Mouse (Mus musculus) adipocyte (in vitro differentiated cells): ENCODE data around the gene Actn1.
"Not testable (repeated sequence)": the region's sequence is repeated elsewhere in the genome, so short reads cannot be mapped to it uniquely, and the experiment has no call there.

Experiments used
- DNase-seq: peaks from one replicate; pipeline ENCODE4 v3.0.0-alpha.2; 2016; ENCODE audit warnings: low spot score

Actn1 gene

DNA sequence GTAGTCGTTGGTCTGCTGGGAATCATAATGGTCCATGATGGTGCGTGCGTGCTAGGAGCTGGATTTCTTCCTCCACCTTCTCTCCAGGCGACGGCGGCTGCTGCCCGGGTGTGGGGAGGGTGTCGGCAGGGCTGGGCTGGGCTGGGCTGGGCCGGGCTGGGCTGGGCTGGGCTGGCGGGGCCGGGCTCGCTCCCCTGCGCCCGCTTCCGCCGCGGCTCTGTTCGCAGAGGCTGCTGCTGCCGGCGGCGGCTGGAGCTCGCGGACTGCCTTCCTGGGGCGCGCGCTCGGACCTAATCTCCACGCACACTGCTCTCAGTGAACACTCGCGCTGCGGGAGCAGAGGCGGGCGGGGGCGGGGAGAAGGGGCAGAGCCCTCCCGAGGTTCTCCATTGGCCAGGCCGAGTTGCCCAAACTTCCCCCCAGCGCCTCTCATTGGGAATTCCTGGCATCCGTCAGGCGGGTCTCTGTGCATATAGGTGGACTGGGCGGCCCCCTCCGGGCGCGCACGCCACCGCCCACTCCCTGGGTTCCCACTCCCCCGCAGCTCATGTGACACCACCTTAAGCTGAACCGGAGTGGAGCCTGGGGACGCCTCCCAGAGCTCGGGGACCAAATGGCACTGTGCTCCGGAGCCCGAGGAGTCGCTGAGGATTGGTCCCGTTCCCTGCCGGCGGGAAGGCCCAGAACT is at the start of gene Actn1:
Actn1 (minus strand) TSS at position 316 of the 688 bp plus-strand sequence.
- peak; percentile 95 for DNase-seq

DNA sequence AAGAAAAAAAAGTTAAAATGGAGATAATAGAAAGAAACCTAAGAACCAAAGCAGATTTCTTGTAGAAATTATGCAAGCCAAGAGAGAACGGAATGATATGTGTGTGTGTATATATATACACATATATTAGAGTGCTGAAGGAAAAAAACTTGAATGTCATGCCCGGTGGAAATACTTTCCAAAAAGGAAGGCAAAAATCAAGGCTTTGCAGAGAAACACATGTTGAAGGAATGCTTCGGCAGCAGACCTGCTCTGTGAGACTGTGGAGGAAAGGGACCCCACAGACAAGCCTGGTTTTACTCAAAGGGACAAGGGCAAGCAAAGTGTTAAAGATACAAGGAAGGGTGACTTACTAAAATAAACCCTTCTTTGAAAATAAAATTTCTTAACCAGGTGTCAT is 47.4 kb upstream of the Actn1 start:
- no peak for DNase-seq

DNA sequence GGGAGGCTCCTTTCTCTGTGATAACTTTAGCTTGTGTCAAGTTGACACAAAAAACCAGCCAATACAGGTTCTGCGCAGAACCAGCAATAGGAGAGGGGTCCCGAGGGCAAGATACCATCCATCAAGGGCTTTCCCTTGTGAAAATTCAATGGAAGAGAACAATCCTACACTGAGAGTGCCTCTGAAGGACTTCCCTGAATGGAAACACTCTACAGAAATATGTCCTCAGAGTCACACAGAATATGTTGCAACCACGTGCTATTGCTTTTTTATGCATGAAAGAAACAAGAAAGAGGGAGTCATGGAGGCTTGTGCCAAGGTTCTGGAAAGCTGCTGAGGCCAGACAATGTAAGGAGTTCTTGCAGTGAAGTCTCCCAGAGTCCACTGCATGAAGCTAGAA is 44.3 kb upstream of the Actn1 start:
- DNase-seq, result peak; percentile 7

DNA sequence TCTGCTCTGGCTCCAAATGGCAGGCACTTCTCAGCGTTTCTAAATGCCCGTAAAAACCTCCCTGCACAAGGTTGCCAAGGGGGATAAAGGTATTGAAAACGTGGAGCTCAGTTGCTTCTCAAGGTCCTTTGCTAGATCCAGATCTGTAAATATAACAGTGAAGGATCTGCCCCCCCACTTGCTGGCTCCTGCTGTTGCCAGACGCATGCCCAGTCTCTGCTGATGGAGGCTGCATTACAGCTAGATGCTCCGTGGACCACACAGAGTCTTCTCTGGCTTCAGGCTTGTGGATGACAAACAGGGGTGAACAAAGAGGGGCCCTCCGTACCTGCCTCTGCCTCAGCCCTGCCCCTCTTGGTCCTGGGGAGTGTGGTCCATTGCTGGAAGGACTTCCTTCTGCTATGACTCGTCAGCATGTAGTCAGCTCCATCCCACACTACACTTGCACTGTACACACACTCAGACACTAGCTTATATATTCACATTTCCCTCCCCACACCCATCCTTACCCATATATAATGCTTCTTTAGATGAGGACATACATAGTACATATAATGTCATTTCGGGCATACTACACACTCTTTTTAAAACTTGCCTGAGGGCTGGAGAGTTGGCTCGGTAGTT is 40.8 kb upstream of the Actn1 start:
- no peak for DNase-seq

DNA sequence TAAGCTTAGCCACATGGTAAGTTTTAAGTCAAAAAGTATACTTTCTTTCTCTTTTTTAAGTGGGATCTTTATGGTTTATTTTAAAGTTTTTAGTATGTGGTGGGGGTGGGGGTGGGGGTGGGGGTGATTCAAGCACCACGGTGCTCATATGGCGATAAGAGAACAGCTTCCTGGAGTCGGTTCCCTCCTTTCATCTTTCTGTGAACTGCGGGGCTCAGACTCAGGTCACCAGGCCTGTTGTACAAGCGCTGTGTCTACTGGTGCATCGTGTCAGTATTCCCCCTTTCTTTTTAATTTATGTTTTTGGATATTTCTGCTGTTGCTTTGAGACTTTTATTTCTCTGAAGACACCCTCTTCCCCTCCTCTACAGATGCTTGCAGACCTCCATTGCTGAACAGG is 38.5 kb upstream of the Actn1 start:
- no peak for DNase-seq

DNA sequence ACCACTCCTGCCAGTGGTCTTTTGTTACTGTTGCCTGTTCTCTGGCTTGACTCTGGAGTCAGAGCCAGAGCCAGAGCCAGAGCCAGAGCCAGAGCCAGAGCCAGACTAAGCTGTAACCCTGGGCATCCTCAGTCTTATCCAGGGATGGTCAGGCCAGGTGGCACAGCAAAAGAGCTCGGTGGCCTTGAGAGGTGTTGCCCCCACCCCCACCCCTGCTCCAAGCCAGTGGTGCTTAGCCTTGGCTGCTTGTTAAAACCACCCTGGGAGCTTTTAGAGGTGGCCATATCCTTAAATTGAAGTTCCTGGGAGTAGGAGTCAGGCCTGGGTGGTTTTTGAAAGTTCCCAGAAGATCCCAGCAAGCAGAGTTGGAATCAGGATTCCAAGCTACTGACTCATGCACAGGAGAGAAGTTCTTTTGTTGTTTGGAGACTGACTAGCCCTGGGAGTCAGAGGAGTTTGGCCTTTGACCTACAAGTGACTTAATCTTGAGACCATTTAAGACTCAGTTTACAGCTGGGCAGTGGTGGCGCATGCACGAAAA is 31.8 kb upstream of the Actn1 start:
- no peak for DNase-seq

DNA sequence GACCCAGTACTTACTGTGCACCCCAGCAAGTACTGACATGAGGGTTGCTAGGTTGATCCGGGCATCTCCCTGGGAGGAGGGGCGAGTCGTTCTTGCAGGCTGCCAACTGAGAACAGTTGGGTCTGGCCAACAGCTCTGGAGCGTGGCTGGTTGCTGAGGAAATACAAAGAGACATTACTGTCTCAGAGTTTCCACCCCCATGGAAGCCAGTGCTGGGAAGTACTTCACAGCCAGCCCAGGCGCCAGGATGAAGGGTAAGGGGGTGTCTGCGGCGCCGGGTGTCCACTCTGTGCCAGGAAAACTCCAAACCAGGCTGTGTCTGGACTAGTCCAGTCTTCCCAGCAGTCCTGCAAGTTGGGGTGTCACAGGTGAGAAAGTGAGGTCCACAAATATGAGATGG is 30.8 kb upstream of the Actn1 start:
- no peak for DNase-seq

DNA sequence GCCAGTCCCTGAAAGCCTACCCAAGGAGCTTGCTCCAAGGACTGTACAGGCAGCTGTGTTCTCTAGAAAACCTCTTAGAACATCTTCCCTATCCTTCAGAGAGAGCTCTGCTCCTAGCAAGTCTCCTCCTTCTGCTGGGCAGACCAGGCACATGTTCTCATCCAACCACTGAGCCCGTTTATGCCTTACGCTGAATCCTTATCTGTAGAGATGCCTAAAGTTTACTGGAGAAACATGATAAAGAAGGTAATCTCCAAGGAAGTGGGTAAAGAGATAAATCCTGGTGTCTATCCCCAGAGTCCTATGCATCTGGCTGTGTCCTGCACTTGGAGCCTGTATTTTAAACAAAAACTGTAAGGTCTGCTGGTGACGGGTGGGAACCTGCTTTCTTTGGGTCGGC is 30.3 kb upstream of the Actn1 start:
- no peak for DNase-seq

DNA sequence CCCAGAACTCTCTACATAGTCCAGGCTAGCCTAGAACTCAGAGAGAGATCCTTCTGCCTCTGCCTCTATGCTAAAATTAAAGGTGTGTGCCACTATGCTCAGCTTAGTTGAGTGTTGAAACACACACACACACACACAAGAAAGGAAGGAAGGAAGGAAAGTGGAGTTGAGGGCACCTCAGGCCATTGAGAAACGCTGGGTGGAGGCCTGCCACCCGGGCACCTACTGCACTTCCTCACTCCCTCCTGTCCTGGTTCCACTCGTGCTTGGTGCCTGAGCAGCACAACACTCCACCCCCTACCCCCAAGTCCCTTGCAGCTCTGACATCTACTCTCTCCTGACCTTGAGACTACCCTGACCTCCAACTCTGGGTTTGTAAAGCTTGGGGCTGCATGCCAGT is 29.6 kb upstream of the Actn1 start:
- DNase-seq, result no peak

DNA sequence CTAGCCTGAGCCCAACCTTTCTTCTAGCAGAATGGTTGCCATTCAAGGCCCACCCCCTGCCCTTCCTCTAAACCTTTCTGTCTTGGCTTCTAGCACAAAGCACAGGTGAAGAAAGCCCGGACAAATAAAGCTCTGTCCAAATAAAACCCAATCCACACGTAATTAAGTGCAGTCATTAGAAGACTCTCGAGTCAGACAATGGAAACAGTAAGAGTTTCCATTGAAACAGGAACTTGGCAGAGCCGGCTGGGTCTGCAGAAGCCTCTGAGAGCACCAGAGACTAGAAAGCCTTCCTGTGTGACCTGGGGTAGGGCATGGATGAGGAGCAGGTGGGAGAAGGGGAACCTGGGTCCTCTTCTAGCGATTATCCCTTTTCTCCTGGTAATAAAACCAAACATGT is 25.7 kb upstream of the Actn1 start:
- no peak for DNase-seq

DNA sequence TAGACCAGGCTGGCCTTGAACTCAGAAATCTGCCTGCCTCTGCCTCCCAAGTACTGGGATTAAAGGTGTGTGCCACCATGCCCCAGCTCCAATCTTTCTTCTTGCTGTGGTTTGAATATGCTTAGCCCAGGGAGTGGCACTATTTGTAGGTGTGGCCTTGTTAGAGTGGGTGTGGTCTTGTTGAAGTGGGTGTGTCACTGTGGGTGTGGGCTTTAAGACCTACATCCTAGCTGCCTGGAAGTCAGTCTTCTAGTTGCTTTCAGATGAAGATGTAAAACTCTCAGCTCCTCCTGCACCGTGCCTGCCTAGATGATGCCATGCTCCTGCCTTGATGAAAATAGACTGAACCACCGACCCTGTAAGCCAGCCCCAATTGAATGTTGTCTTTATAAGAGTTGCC is 24.1 kb upstream of the Actn1 start:
- not testable (repeated sequence) for DNase-seq

DNA sequence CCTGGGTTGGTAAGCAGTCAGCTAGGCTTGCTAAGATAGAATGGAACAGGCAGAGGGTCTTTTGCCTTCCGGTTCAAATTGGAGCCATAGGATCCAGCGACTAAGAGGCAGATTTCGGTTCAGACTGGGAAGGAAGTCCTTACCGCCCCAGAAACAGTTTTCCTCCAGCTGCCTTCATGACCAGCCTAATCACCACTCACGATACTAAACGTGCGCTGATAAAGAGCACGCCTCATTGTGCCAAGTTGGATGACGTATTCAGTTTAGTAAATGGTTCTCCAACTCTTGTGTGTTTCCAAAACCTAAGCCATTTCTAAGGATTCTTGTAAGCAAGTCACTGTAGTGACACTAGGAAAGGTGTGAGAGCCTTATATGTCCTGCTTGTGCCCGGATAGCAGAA is 18.7 kb upstream of the Actn1 start:
- DNase-seq, result no peak

DNA sequence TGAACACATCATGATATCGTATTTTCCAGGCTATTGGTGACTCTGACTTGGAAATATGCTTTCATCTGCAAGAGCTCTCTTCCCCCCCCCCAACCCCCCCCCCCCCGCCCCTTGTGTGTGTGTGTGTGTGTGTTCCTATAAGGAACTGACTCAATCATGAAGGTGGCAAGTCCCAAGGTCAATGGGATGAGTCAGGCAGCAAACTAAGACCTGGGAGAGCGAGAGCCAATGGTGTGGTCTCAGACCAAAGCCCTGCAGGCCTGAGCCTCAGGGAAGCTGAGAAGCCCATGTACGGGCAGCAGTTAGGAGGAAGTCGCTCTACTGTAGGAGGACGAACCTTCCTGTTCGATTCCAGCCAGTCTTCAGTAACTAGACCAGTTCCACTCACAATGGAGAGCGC is 17.3 kb upstream of the Actn1 start:
- no peak for DNase-seq

DNA sequence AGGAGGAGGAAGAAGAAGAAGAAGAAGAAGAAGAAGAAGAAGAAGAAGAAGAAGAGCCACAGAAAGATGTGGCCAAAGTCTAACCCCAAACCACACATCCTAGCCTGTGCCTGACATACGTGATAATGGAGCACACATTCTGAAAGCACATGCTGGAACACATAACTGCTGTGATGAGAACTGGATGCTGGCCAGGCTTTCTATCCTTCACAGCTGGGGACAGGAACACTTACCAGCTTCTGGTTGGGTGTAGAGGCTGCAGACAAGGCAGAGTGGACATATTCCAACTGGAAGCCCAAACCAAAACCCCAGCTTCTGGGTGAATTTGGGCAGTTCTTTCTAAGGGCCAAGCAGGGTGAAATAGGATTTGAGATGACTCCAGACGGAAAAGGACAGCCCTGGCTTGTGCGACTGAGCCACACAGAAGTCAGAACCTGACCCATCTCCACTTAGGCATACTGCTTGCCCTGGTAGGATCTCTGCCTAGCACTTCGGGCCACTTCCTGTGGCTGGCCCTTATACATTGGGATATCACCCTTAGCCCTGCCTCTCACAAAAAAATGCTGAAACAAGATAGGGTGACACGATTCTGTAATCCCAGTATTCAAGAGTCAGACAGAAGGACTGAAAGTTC is 15.1 kb upstream of the Actn1 start:
- DNase-seq, result no peak

DNA sequence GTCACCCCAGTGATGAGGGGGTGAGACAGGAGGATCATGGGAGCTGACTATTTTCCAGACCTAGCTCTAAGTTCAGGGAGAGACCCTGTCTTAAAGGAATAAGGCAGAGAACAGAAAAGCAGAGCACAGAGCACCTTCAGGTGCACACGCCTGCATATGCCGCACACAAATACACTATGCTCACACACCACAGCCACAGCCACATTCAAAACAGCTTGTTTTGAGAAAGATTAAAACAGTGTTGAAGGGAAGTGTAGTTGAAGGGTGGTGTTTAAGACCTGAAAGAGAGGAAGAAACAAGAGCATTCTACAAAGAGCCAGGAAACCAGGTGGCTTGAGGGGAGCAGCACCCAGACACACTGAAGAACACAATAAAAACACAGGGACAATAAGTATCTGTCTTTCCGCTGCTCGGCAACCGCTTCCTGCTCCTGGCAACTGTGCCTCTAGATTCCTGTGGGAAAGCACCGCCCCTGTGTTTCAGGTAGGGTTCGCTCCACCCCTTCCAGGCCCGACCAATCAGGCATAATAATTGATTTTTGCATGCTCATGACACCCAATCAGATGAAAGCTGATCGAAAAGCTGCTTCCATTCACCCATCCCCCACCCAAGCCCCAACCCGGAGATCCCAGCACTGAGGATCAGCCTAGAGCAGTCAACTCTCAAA is 13.0 kb upstream of the Actn1 start:
- no peak for DNase-seq

DNA sequence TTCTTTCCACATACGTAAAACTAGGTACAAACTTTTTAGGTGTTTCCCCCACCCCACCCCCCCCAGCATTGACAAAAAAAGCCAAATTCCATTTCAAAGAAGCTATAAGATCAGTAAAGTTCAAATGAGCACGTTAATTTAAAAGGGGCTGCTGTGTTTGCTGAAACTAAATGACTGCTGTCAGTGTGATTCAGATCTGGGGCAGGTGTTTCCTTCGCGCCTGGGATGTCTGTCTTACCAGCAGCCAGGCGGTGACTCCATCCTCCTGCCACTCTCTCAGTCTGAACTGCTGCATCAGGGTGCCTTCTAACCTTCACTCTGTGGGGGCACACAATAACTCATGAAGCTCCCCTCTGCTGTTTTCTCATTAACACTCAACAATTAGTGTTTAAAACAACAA is 11.6 kb upstream of the Actn1 start:
- DNase-seq, result no peak

DNA sequence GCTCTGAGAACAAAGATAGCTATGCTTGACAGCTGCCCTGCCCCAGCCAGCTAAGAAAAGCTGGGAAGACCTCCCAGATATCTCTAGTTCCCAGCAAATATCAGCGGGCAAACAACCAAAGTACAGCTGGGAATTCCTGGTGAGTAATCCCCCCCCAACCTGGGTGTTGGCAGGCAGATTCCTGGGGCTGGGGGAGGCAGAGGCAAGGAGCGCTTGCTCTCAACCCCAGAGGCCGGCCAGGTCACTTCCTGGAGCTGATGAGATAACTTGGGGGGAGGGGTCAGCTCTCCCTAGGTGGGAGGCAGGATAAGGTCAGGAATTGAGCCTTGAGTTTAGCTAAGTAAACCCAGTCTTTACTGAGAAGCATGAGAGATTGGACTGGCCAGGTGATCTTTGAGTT is 10.8 kb upstream of the Actn1 start:
- DNase-seq, result no peak

DNA sequence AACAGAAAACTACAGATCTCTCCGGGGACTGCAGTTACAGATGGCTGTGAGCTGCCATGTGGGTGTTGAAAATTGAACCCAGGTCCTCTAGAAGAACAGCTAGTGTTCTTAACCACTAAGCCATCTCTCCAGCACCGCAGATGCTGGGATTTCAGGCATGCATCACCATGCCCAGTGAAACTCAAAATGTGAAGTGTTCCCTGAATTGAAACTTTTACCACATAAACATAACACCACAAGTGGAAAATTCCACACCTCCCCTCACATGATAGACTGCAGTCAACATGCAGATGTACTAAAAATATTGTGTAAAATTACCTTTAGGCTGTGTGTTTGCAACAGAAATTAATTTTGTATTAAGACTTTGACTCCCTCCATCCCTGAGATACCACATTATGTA is 9.1 kb upstream of the Actn1 start:
- DNase-seq, result no peak

DNA sequence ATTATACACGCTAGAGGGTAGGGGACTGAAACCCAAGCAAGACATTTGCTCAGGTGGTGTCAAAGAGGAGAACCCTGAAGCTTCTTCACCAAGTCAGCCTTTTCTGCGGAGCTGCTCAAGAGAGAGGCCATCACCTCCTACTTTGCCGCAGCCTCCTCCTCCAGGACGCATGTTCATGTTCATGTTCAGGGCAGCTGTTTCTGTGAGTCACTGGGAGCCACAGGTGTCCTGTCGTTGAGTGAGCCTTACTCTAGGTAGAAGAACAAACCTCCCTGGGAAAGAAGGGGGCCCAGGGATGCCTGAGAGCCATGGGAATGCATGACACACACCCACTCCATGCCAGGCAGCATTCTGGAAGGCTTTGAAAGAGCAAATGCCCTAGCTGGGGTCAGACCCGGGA is 7.8 kb upstream of the Actn1 start:
- no peak for DNase-seq

DNA sequence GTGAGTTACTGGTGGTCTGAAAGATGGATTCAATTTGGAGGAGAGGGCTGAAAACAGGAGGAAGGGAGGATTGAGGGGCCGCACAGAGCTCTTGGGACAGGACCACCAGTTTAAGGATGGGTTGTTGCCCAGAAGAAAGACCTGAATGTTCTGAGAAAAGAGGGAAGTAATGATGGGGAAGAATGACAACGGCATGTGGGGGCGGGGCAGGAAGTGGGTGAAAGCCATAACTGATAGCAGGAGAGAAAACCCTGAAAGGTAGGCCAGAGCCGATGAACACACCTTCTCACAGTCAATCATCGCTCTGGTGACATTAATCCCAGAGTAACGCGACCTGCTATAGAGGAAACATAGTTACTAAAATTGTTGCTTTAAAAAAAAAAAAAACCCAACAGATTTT is 4.2 kb upstream of the Actn1 start:
- DNase-seq, result not testable (repeated sequence)

DNA sequence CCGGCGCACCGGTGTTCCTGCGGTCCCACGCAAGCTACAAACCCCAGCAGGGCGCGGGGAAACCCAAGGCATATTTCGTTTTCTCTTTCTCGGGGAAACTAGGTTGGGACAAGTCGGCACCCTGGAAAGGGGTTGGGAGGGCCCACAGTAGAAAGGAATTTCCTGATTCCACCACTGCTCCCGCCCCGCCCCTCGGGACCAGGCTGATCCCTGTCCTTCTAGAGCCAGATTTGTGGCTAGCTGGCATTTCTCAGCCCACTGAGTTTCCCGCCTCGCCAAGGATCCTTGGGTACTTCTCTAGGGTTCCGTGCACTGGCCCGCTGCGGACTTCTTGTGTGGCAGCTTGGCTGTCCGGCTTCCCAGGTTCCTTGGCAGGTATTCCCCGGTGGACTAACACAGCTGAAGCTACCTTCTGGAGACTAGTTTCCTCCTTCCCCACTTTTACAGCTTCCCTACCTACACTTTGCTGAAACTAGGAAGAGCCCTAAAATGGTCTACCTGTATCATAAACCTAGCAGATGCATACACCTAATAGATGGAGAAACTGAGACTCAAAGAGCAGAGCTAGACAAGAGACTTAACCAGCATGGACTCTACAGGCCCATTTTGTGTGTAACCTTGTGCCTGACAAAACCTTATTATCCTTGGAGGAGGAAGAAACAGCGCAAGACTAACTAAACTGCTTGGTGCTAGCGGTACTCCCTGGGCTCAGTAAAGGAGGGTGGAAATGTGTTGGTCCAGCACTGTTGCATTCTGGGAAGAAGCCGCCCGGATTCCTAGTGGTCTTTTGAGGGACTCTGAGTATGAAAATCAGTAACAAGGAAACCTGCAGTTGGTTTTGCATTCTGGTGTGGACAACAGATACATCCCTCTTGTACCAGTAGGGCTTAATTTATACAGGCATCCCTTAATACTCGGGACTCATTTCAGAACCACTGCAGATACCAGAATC is 849 bp upstream of the Actn1 start:
- DNase-seq, result no peak
